Mouse (Mus musculus) spleen, adult 2 months (tissue): Measurements from ENCODE around the gene Prrc2c. TPM values are rescaled to one million over a fixed set of nuclear protein-coding genes. Genes with fewer than 3 reads are reported as not detected.
"Not testable (repeated sequence)": the region's sequence is repeated elsewhere in the genome, so short reads cannot be mapped to it uniquely, and the experiment has no call there.

Experiments used
- DNase-seq, 2 experiments: peaks; one replicate each; pipeline versions ENCODE4 v3.0.0 to v3.0.0-alpha.2; 2012 to 2021; ENCODE audit warnings: low spot score in 2 of 2, low read depth in 1 of 2
- H3K27ac ChIP-seq: fragments of 200-500 bp; 2 replicates; pipeline ENCODE4 v1.5.1; 2012; ENCODE audit warnings: low read length, inconsistent platforms; ENCODE audit not compliant: insufficient read depth
- H3K27me3 ChIP-seq: fragments of 200-500 bp; 2 replicates; pipeline ENCODE4 v1.6.1; 2012; ENCODE audit warnings: mild to moderate bottlenecking, moderate library complexity, low read length, inconsistent platforms; ENCODE audit not compliant: control insufficient read depth, insufficient read depth
- H3K36me3 ChIP-seq: fragments of 200-500 bp; 2 replicates; pipeline ENCODE4 v1.6.1; 2012; ENCODE audit warnings: mild to moderate bottlenecking, low read length, inconsistent platforms; ENCODE audit not compliant: control insufficient read depth, insufficient read depth
- H3K4me1 ChIP-seq: fragments of 200-500 bp; 2 replicates; pipeline ENCODE4 v1.6.1; 2011; ENCODE audit warnings: inconsistent platforms; ENCODE audit not compliant: control insufficient read depth, insufficient read depth, insufficient read length
- H3K4me3 ChIP-seq: fragments of 200-500 bp; 2 replicates; pipeline ENCODE4 v1.5.1; 2011; ENCODE audit warnings: mild to moderate bottlenecking, inconsistent platforms; ENCODE audit not compliant: insufficient read depth, insufficient read length; ENCODE audit errors: extremely low read depth
- CTCF ChIP-seq: fragments of 200-500 bp; IDR thresholded peaks from 2 replicates; pipeline ENCODE4 v1.5.1; 2011; ENCODE audit warnings: mild to moderate bottlenecking, inconsistent platforms; ENCODE audit not compliant: insufficient read depth, insufficient read length, insufficient replicate concordance; ENCODE audit errors: extremely low read depth
- POLR2A ChIP-seq: fragments of 200-500 bp; IDR thresholded peaks from 2 replicates; pipeline ENCODE4 v1.6.1; 2011; ENCODE audit warnings: low read depth, low read length, inconsistent platforms
- WGBS: fragments of 180-500 bp; shearing (Covaris S2); methylation state at CpG from one replicate; pipeline ENCODE4 v1.1.7; 2018; 5-methylcytosine and 5-hydroxymethylcytosine counted together
- polyA plus RNA-seq: library from polyadenylated mRNA; depleted of rRNA; stranded (reverse); fragments of >200 nt; gene quantifications from 2 replicates; pipeline ENCODE4 v1.2.3, GENCODE M21; 2012

Prrc2c gene
- polyA plus RNA-seq, 1 experiment, result 43.9 TPM

DNA sequence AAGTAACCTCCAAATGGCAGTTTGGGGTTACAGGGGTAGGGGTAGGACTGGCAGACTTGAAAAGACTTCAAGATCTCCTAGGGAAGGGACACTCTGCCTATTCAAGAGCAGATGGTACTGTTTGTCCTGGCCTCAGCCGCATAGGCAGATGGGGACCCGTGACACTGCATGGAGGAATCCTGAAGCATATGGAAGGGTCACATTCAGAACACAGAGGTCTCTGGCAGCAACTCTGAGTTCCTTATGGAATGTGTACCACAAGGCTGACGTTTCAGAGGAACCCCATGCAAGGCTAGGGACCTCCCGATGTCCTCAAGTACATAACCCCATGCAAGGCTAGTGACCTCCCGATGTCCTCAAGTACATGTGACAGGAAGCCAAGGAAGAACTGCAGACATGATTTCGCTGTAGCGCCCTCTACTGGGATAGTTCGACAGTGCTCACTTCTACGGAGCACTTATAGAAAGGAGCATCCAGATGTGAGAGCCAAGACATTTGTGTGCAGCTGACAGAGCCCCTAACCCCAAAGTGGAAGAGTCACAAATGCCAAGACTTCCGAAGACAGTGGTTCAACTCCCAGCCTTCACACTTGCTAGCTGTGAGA, 94.2 kb downstream of the Prrc2c start:
- DNase-seq, result no peak
- Histone ChIP-seq H3K4me1 (no peaks in the 10 kb centered on the region), H3K27ac (no peak overlapping the region), H3K4me3 (no peak overlapping the region), H3K27me3 (no peaks in the 10 kb centered on the region), H3K36me3 (no peaks in the 10 kb centered on the region)
- 79% methylated on average over 10 of the region's 10 CpGs for WGBS
- no peak for TF ChIP-seq CTCF
- TF ChIP-seq POLR2A, result no peak

DNA sequence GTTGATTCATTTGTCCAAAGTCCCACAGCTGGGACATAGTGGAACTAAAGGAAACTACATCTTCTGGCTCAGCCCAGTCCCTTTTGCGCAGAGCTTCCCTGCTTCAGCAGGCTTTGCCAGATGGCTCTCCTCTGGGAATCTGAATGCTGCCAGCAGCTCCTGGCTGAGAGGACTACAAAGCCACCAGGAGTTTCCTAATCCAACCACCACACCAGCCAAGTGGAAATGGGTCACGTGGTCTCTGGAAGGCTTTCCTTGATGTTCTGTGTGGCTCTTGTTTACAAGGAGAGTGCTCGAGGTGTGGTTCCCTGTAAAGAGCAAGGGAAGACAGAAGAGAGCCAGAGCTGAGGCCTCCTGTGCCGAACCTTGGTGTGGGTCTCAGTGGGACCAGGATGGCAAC, 96.6 kb downstream of the Prrc2c start:
- Histone ChIP-seq H3K4me1 (no peaks in the 10 kb centered on the region), H3K36me3 (no peaks in the 10 kb centered on the region), H3K27me3 (no peaks in the 10 kb centered on the region), H3K27ac (no peak overlapping the region), H3K4me3 (no peak overlapping the region)
- DNase-seq, result no peak
- TF ChIP-seq POLR2A (no peak), CTCF (no peak)
- WGBS, result 55% methylated on average over 4 of the region's 4 CpGs

DNA sequence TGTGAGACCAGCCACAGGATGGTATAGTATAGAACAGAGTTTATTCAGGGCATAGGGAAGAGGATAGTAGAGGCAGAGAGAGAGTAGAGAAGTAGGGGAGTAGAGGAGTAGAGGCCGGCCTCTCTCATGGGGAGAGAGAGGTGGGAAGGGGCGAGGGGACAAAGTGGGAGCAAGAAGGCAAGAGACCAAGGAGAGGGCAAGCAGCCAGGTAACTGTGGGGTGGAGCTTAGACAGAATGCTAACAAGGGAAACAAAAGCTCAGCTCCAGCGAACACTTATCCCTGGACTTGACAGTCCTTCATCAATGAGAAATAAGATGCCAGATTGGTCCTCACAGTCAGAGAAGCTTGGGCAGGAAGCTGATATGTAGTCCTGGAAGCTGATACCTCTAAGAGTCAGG, 97.8 kb downstream of the Prrc2c start:
- no peak for DNase-seq
- H3K27ac ChIP-seq, result no peak overlapping the region
- TF ChIP-seq POLR2A (no peak), CTCF (no peak)
- 88% methylated on average over 3 of the region's 3 CpGs for WGBS
- H3K4me3 ChIP-seq, result no peak overlapping the region
- H3K4me1 ChIP-seq, result no peaks in the 10 kb centered on the region
- no peaks in the 10 kb centered on the region for H3K27me3 ChIP-seq
- H3K36me3 ChIP-seq, result no peaks in the 10 kb centered on the region

DNA sequence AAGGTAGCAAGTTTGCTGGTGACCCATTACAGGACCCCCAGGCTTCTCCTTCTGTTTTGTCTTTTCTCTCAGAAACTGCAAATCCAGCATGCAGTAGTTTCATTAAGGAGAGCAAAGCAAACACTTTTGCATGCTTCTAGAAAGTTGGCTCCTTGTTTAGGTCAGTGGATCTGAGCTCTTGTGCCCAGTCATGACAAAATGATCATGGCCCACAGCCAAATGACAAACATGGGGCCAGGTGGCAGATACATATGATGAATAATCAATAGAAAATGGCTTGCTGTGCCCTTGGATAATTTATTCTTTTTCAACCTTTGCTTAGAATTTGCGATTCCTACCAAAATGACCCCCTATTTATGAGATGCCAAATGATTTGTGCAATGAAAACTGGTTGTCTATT, 100.5 kb downstream of the Prrc2c start:
- Histone ChIP-seq H3K27me3 (no peaks in the 10 kb centered on the region), H3K4me3 (no peak overlapping the region), H3K4me1 (no peaks in the 10 kb centered on the region), H3K27ac (no peak overlapping the region), H3K36me3 (no peaks in the 10 kb centered on the region)
- no peak for DNase-seq
- 93% methylated on average over 1 of the region's 1 CpGs for WGBS
- TF ChIP-seq POLR2A (no peak), CTCF (no peak)

DNA sequence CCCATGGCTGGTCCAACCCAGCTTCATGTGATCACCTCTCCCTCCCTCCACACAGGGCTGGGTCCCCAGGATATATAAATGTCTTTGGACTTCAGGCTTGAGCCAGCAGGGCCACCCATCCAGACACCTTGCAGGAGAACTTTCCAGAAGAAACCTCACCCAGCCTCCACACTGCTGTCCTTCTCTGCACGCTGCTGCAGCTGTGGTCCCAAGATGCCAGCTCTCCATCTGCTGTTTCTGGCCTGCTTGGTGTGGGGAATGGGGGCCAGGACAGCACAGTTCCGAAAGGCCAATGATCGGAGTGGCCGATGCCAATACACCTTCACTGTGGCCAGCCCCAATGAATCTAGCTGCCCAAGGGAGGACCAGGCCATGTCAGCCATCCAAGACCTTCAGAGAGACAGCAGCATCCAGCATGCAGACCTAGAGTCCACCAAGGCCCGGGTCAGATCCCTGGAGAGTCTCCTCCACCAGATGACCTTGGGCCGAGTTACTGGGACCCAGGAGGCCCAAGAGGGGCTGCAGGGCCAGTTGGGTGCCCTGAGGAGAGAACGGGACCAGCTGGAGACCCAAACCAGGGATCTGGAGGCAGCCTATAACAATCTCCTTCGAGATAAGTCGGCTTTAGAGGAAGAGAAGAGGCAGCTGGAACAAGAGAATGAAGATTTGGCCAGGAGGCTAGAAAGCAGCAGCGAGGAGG, 101.2 kb downstream of the Prrc2c start, which contains the start of gene Myoc:
Myoc (plus strand) TSS at position 105 of the 700 bp plus-strand sequence.
- Histone ChIP-seq H3K27me3 (no peaks in the 10 kb centered on the region), H3K27ac (no peak within 1 kb of the TSS), H3K36me3 (no peaks in the 10 kb centered on the region), H3K4me1 (no peaks in the 10 kb centered on the region), H3K4me3 (no peak within 1 kb of the TSS)
- 92% methylated on average over 10 of the region's 10 CpGs for WGBS
- DNase-seq, result no peak
- TF ChIP-seq POLR2A, result no peak
- TF ChIP-seq CTCF, result no peak

DNA sequence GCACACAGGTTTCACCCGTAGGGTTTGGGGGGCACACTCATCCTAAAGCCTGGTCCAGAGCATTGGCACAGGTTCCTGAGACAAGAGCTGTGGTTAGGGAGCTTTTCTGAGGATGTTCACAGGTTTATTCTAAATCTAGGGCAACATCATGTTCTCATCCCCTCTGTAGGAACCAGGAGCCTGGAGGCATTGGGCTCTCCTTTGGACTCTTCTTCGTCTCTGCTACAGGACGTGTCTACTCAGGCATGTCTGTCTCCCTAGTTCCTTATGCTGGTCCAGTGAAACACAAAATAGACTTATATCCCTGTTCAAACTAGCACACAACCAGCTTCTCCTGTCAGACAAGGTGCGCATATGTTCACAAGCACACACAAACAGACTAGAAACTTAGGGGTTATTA, 101.8 kb downstream of the Prrc2c start:
- Histone ChIP-seq H3K4me1 (no peaks in the 10 kb centered on the region), H3K27me3 (no peaks in the 10 kb centered on the region)
- 87% methylated on average over 4 of the region's 4 CpGs for WGBS

DNA sequence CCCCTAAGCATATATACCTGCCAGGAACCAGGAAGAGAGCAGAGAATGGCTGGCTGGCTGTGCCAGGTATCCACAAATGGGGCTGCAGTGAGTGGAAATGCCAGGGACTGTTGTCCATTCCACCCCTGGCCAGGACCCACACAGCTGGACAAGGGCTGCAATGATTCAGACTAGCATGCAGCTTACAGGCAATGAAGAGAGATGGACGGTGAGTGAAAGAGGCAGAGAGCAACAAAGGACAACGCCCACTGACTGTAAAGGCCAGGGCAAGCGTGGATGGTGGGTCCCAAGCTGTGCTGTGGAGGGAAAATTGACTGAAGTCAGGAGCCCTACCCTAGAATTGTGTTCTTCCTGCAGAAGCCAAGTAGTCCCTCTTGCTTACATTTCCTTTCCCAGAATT, 103.8 kb downstream of the Prrc2c start:
- H3K36me3 ChIP-seq, result no peaks in the 10 kb centered on the region
- 75% methylated on average over 3 of the region's 3 CpGs for WGBS
- no peak overlapping the region for H3K27ac ChIP-seq
- no peaks in the 10 kb centered on the region for H3K27me3 ChIP-seq
- no peaks in the 10 kb centered on the region for H3K4me1 ChIP-seq
- no peak overlapping the region for H3K4me3 ChIP-seq
- DNase-seq, result no peak
- TF ChIP-seq POLR2A (no peak), CTCF (no peak)

More for the DNA sequence above, 101.8 kb downstream of the Prrc2c start:
- Histone ChIP-seq H3K27ac (no peak overlapping the region), H3K36me3 (no peaks in the 10 kb centered on the region), H3K4me3 (no peak overlapping the region)
- TF ChIP-seq POLR2A, result no peak
- no peak for TF ChIP-seq CTCF
- DNase-seq, result no peak

DNA sequence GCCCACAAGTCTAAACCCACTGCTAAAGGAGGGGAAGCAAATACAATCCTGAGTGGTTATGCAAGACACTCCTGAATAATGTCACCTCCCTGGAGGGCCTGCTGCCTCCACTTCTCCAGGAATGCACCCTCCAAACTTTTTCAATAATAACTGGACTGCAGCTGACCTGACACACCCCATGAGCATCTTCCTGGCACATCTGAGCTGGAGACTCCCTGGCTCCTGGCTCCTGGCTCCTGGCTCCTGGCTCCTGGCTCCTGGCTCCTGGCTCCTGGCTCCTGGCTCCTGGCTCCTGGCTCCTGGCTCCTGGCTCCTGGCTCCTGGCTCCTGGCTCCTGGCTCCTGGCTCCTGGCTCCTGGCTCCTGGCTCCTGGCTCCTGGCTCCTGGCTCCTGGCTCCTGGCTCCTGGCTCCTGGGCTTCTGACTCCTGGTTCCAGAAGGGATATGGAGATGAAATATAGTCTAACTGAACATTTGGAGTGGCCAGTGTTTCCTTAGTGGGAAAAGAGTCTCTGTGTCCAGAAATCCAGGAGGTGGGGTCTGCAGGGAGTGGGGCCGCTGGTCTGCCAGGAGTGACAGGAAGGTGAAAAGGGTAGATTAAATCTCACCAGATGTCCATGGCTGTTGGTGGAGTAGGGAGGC, 104.9 kb downstream of the Prrc2c start:
- not testable (repeated sequence) for H3K4me3 ChIP-seq, DNase-seq, H3K36me3 ChIP-seq, H3K27me3 ChIP-seq, H3K27ac ChIP-seq, H3K4me1 ChIP-seq
- WGBS, result 63% methylated on average over 1 of the region's 1 CpGs

DNA sequence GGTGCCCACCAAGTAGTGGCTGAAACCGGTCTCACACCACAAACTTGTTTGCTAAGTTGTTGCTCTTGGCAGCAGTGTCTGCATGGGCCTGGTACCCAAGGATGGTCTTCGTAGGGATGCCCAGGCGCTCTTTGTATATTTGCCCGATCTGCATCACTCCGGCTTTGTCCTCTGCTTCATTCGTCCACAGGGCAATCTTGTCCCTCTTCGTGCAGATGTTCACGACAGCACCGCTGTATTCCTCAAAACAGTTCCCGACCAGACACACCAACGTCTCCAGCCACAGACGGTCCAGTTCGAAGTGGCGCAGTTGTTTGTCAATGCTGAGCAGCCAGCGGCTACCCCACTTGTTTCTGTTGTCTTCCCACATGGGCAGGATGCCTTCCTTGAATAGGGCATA, 112.0 kb downstream of the Prrc2c start:
- WGBS, result 96% methylated on average over 15 of the region's 15 CpGs
- not testable (repeated sequence) for DNase-seq, H3K36me3 ChIP-seq, H3K27ac ChIP-seq, H3K4me1 ChIP-seq, H3K27me3 ChIP-seq, H3K4me3 ChIP-seq
